Mouse (Mus musculus): Measurements from ENCODE around the gene Bend3.

DNA sequence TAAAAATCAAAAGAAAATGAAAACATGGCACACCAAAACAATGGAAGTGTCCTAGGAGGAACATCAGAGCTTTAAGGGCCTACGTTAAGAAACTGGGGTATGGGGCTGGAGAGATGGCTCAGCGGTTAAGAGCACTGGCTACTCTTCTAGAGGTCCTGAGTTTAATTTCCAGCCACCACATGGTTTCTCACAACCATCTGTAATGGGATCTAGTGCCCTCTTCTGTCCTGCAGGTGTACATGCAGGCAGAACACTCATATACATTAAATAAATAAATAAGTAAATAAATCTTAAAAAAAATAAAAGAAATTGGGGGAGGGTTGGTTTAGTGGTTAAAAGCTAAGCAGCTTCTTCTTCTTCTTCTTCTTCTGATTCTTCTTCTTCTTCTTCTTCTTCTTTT, 82.7 kb downstream of the Bend3 start:
- TF ChIP-seq POLR2A (IDR thresholded peaks at IDR 0.05; ENCODE audit: extremely low read depth, insufficient read depth, low read length) (no peak), CTCF (IDR thresholded peaks at IDR 0.05; ENCODE audit: extremely low read depth, insufficient read depth, low read length) (no peak)

All from cortical plate, adult 2 months (tissue).